Comparison of ENCODE assay signal across 16 mouse cellular contexts in genomic region chr1:73036536-73036935, GRCm38 (mm10). TPM values are rescaled to one million over a fixed set of nuclear protein-coding genes. Genes with fewer than 3 reads are reported as not detected.
A peak's percentile ranks its signal among the peaks of the same experiment; 100 is the strongest.
DNase-seq lines count a peak whose midpoint lies in the region; ATAC-seq lines count a peak whose summit lies in the region.
"Had no signal": no experiment of that assay in that cellular context is flagged by ENCODE, and none has a peak within 500 bp of the region (broad histone marks: within the 10 kb centered on the region; RNA-seq: fewer than 3 reads in every experiment).

No protein-coding gene starts in this region.

- ATAC-seq in limb, embryonic 12.5 days (ENCODE audit: insufficient number of reproducible peaks, insufficient read depth, low FRiP score, low TSS enrichment, low read depth) = no peak
- ATAC-seq in forebrain, embryonic 12.5 days (ENCODE audit: low FRiP score) = no peak
- ATAC-seq: intestine, embryonic 15.5 days; Patski had no signal

- peak; percentile 52 for DNase-seq in heart, adult 11 months
- DNase-seq in heart, adult 9 months (ENCODE audit: low spot score in 2 of 2) = no peak
- peak; percentile 61 for DNase-seq in ES-CJ7 (ENCODE audit: low read depth, low spot score)
- peak; percentile 7 for DNase-seq in c-Kit-positive CD71-negative TER-119-negative erythroid progenitor cells, embryonic 14.5 days (ENCODE audit: low read depth)
- no peak for DNase-seq in thymus, adult 18-20 months
- no peak for DNase-seq in spleen, postnatal 14 days (ENCODE audit: low spot score in 2 of 2)
- DNase-seq: adrenal gland, postnatal 14 days; cerebellum, adult 8-10 months; lung, adult 18-20 months had no signal

- peak overlapping the region; percentile 12; the same call in 1 of the 2 replicates for H3K27ac ChIP-seq in limb, embryonic 12.5 days
- no peak overlapping the region for H3K27ac ChIP-seq in forebrain, embryonic 12.5 days
- H3K27ac ChIP-seq: intestine, embryonic 15.5 days had no signal

- no peak overlapping the region for H3K4me2 ChIP-seq in limb, embryonic 12.5 days
- H3K4me2 ChIP-seq in forebrain, embryonic 12.5 days = no peak overlapping the region
- H3K4me2 ChIP-seq: intestine, embryonic 15.5 days had no signal

- H3K9ac ChIP-seq in limb, embryonic 12.5 days (replicated peaks) = no peak overlapping the region
- no peak overlapping the region for H3K9ac ChIP-seq in forebrain, embryonic 12.5 days
- H3K9ac ChIP-seq: intestine, embryonic 15.5 days had no signal

- 74% methylated on average over 3 of the region's 3 CpGs for WGBS in limb, embryonic 12.5 days
- WGBS in forebrain, embryonic 12.5 days = 60% methylated on average over 3 of the region's 3 CpGs

- no peak overlapping the region for H3K4me3 ChIP-seq in limb, embryonic 12.5 days (replicated peaks)
- no peak overlapping the region for H3K4me3 ChIP-seq in forebrain, embryonic 12.5 days (replicated peaks)
- H3K4me3 ChIP-seq: intestine, embryonic 15.5 days had no signal

- no peaks in the 10 kb centered on the region for H3K9me3 ChIP-seq in limb, embryonic 12.5 days
- H3K9me3 ChIP-seq in forebrain, embryonic 12.5 days = no peaks in the 10 kb centered on the region
- H3K9me3 ChIP-seq: intestine, embryonic 15.5 days had no signal

- H3K4me1 ChIP-seq in limb, embryonic 12.5 days (replicated peaks) = no peaks in the 10 kb centered on the region; the same call in 1 of the 2 replicates
- H3K4me1 ChIP-seq in forebrain, embryonic 12.5 days = no peaks in the 10 kb centered on the region
- H3K4me1 ChIP-seq: intestine, embryonic 15.5 days had no signal

- H3K27me3 ChIP-seq in limb, embryonic 12.5 days = no peaks in the 10 kb centered on the region; the same call in 1 of the 2 replicates
- H3K27me3 ChIP-seq in forebrain, embryonic 12.5 days = no peaks in the 10 kb centered on the region
- H3K27me3 ChIP-seq: intestine, embryonic 15.5 days; Patski had no signal

- H3K36me3 ChIP-seq in limb, embryonic 12.5 days = no peaks in the 10 kb centered on the region
- no peaks in the 10 kb centered on the region for H3K36me3 ChIP-seq in forebrain, embryonic 12.5 days (replicated peaks)
- H3K36me3 ChIP-seq: intestine, embryonic 15.5 days had no signal

RNA-seq across cellular contexts. Expression of gene Tnp1, which starts 20.8 kb away (rescaled TPM):
- polyA plus RNA-seq in limb, embryonic 12.5 days (2016; fragmentation: Nextera tagmentation; extraction: Ambion mirVana) = not detected in 2 replicates
- not detected in 2 replicates for polyA plus RNA-seq in forebrain, embryonic 12.5 days (2016; fragmentation: Nextera tagmentation; extraction: Ambion mirVana)
- polyA plus RNA-seq: embryonic facial prominence, embryonic 14.5 days; frontal cortex, adult 2 months; heart, postnatal 0 days; intestine, embryonic 15.5 days; Patski had no signal

Comparison
In these comparisons a context has a peak if more than half of its experiments do, and no peak if none do; other contexts are left out.
1. DNase-seq: peak in heart, adult 11 months (single experiment), ES-CJ7 (single experiment) and c-Kit-positive CD71-negative TER-119-negative erythroid progenitor cells, embryonic 14.5 days (single experiment); none in heart, adult 9 months (0 of 2), thymus, adult 18-20 months (0 of 2) and spleen, postnatal 14 days (0 of 2).